Mouse (Mus musculus): ENCODE measurements at regions not wholly inside any gene's neighbourhood (a gene's known extent, or its start where the extent isn't known, plus 50 kb on each side); places are given as distances from the start of the nearest gene placed in this dataset.

DNA sequence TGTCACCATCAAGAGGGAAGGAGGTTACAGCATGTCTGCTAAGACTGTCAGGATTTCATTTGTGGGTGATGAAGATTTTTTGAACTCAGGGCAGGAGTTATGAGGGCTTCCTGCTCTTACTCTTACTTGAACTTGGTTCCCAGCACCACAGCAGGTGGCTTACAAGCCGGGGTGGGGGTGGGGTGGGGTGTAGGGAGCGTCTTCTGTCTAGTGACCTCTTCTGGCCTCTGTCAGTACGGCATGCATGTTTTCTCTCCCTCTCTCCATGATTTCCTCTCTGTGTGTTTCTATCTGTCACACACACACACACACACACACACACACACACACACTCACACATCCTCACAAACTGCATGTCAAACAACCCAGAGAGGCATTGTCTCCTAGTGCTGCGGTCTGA lies 64.5 kb upstream of the Pias1 start:
- no peak overlapping the region for H3K4me3 ChIP-seq (ENCODE audit: low read depth, low read length)
- H3K4me2 ChIP-seq (ENCODE audit: low read depth, severe bottlenecking), result no peak overlapping the region
- ATAC-seq (ENCODE audit: insufficient number of reproducible peaks, low FRiP score, low TSS enrichment, low read depth) (no peak), DNase-seq (ENCODE audit: low spot score) (no peak)
- no peaks in the 10 kb centered on the region for H3K4me1 ChIP-seq (ENCODE audit: control insufficient read depth, insufficient read depth, low read length)
- H3K9me3 ChIP-seq (ENCODE audit: control insufficient read depth, low read length), result no peaks in the 10 kb centered on the region
- H3K27ac ChIP-seq (replicated peaks; ENCODE audit: low read depth, low read length), result no peak overlapping the region
- H3K27me3 ChIP-seq (ENCODE audit: control insufficient read depth, insufficient read depth, low read length), result no peaks in the 10 kb centered on the region
- no peaks in the 10 kb centered on the region for H3K36me3 ChIP-seq (ENCODE audit: control insufficient read depth, insufficient read depth, low read length)
- H3K9ac ChIP-seq (ENCODE audit: low read length), result no peak overlapping the region
- WGBS, result 66% methylated on average over 4 of the region's 4 CpGs

DNA sequence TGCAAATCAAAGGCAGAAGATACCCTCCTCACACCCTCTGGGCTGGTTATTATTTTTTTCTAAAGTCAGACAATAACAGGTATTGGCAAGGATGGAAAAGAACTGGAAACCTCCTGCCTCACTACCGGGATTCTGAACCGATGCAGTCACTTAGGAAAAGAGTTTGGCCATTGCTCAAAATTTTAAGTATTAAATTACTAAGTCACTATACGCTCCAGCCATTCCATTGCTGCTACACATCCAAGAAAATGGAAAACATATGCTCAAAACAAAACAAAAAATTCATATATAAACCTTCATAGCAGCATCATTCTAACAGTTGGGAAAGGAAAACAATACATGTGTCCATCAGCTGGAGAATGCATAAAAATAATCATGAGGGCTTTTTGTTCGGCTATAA lies 63.9 kb upstream of the Pias1 start:
- H3K4me2 ChIP-seq (ENCODE audit: low read depth, severe bottlenecking), result no peak overlapping the region

DNA sequence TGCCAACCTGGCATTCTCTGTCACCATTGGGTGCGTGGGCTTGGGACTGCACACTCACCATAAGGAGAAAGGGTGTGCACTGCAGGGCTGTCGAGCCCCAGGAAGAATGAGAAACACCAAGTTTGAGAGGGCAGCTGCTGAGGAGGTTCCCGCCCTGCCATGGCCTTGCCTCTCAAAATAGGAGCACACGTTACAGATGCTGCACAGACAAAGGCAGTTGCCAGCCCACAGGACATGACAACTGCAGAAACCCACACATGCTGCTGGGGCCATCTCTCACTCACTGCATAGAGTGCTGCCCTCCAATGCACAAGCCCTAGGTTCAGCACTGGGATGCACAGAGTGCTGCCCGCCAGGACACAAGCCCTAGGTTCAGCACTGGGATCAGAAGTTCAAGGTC lies 61.6 kb upstream of the Pias1 start:
- Histone ChIP-seq H3K36me3 (ENCODE audit: control insufficient read depth, insufficient read depth, low read length) (no peaks in the 10 kb centered on the region), H3K27ac (replicated peaks; ENCODE audit: low read depth, low read length) (no peak overlapping the region), H3K4me3 (ENCODE audit: low read depth, low read length) (no peak overlapping the region), H3K9ac (ENCODE audit: low read length) (no peak overlapping the region), H3K4me1 (ENCODE audit: control insufficient read depth, insufficient read depth, low read length) (no peaks in the 10 kb centered on the region), H3K27me3 (ENCODE audit: control insufficient read depth, insufficient read depth, low read length) (no peaks in the 10 kb centered on the region), H3K4me2 (ENCODE audit: low read depth, severe bottlenecking) (no peak overlapping the region), H3K9me3 (ENCODE audit: control insufficient read depth, low read length) (no peaks in the 10 kb centered on the region)
- DNase-seq (ENCODE audit: low spot score), result no peak
- WGBS, result 95% methylated on average over 5 of the region's 5 CpGs
- no peak for ATAC-seq (ENCODE audit: insufficient number of reproducible peaks, low FRiP score, low TSS enrichment, low read depth)

More for the DNA sequence above, 63.9 kb upstream of the Pias1 start:
- Histone ChIP-seq H3K27me3 (ENCODE audit: control insufficient read depth, insufficient read depth, low read length) (no peaks in the 10 kb centered on the region), H3K9me3 (ENCODE audit: control insufficient read depth, low read length) (no peaks in the 10 kb centered on the region), H3K4me1 (ENCODE audit: control insufficient read depth, insufficient read depth, low read length) (no peaks in the 10 kb centered on the region), H3K9ac (ENCODE audit: low read length) (no peak overlapping the region), H3K36me3 (ENCODE audit: control insufficient read depth, insufficient read depth, low read length) (no peaks in the 10 kb centered on the region), H3K4me3 (ENCODE audit: low read depth, low read length) (no peak overlapping the region), H3K27ac (replicated peaks; ENCODE audit: low read depth, low read length) (no peak overlapping the region)
- ATAC-seq (ENCODE audit: insufficient number of reproducible peaks, low FRiP score, low TSS enrichment, low read depth) (no peak), DNase-seq (ENCODE audit: low spot score) (no peak)
- WGBS, result 80% methylated on average over 4 of the region's 4 CpGs

DNA sequence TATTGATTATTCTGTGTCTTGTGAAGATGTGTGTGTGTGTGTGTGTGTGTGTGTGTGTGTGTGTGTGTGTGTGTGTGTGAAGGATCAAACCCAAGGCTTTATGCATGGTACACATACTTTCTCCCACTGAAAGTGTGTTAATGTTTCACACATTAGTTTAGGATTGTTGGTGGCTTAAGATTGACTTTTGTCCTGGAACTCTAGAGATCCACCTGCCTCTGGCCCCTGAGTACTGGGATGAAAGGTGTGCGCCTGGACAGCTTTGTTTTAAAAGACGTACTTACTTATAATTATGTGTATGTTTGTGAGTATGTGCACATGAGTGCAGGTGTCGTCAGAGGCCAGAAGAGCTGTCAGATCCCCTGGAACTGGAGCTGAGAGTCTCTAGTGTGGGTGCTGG lies 59.3 kb upstream of the Pias1 start:
- Histone ChIP-seq H3K4me1 (ENCODE audit: control insufficient read depth, insufficient read depth, low read length) (no peaks in the 10 kb centered on the region), H3K9ac (ENCODE audit: low read length) (no peak overlapping the region), H3K4me2 (ENCODE audit: low read depth, severe bottlenecking) (no peak overlapping the region), H3K36me3 (ENCODE audit: control insufficient read depth, insufficient read depth, low read length) (no peaks in the 10 kb centered on the region), H3K4me3 (ENCODE audit: low read depth, low read length) (no peak overlapping the region), H3K27ac (replicated peaks; ENCODE audit: low read depth, low read length) (no peak overlapping the region), H3K9me3 (ENCODE audit: control insufficient read depth, low read length) (no peaks in the 10 kb centered on the region), H3K27me3 (ENCODE audit: control insufficient read depth, insufficient read depth, low read length) (no peaks in the 10 kb centered on the region)
- no peak for DNase-seq (ENCODE audit: low spot score)
- WGBS, result 77% methylated on average over 3 of the region's 3 CpGs
- ATAC-seq (ENCODE audit: insufficient number of reproducible peaks, low FRiP score, low TSS enrichment, low read depth), result no peak

DNA sequence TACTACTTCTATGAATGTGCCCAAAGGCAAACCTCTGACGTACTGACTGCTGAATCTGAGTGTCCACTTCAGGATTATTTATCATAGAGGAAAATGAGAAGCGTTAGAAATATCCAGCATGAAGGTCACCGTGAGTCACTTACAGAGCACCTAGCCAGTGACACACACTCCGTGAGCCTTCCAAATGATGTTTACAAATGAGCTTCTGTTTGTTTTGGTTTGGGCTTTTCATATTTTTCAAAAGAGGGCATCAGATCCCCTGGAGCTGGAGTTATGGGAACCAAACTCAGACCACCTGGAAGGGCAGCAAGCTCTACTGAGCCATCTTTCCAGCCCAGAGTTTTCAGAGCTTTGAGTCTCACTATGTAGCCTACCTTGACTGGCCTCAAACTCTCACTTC lies 57.8 kb upstream of the Pias1 start:
- no peaks in the 10 kb centered on the region for H3K36me3 ChIP-seq (ENCODE audit: control insufficient read depth, insufficient read depth, low read length)
- no peaks in the 10 kb centered on the region for H3K27me3 ChIP-seq (ENCODE audit: control insufficient read depth, insufficient read depth, low read length)
- DNase-seq (ENCODE audit: low spot score), result no peak
- no peaks in the 10 kb centered on the region for H3K9me3 ChIP-seq (ENCODE audit: control insufficient read depth, low read length)
- no peak overlapping the region for H3K27ac ChIP-seq (replicated peaks; ENCODE audit: low read depth, low read length)
- WGBS, result 89% methylated on average over 4 of the region's 4 CpGs
- ATAC-seq (ENCODE audit: insufficient number of reproducible peaks, low FRiP score, low TSS enrichment, low read depth), result no peak
- H3K4me3 ChIP-seq (ENCODE audit: low read depth, low read length), result no peak overlapping the region
- no peak overlapping the region for H3K4me2 ChIP-seq (ENCODE audit: low read depth, severe bottlenecking)
- no peaks in the 10 kb centered on the region for H3K4me1 ChIP-seq (ENCODE audit: control insufficient read depth, insufficient read depth, low read length)
- H3K9ac ChIP-seq (ENCODE audit: low read length), result no peak overlapping the region

DNA sequence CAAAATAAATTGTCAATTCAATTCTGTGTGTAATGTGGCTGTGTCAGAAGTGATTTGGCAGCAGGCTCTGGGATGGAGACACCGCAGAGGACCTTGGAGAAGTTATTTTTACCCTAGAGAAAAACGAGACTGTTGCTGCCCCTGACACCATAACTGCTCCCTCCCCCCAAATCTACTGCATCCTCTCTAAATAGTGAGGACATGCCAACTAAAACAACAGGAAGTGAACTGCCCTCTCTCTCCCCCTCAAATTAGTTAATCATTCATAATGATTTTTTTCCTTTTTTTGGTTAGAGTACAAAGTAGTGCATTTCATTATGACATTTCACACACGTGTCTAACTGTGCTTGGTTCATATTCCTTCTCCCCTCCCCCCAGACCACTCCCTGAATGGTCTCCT lies 55.6 kb upstream of the Pias1 start:
- ATAC-seq (ENCODE audit: insufficient number of reproducible peaks, low FRiP score, low TSS enrichment, low read depth), result no peak
- WGBS, result 58% methylated on average over 3 of the region's 3 CpGs
- H3K4me2 ChIP-seq (ENCODE audit: low read depth, severe bottlenecking), result no peak overlapping the region
- H3K27ac ChIP-seq (replicated peaks; ENCODE audit: low read depth, low read length), result no peak overlapping the region
- no peaks in the 10 kb centered on the region for H3K36me3 ChIP-seq (ENCODE audit: control insufficient read depth, insufficient read depth, low read length)
- DNase-seq (ENCODE audit: low spot score), result no peak
- no peak overlapping the region for H3K4me3 ChIP-seq (ENCODE audit: low read depth, low read length)
- H3K9me3 ChIP-seq (ENCODE audit: control insufficient read depth, low read length), result no peaks in the 10 kb centered on the region
- H3K4me1 ChIP-seq (ENCODE audit: control insufficient read depth, insufficient read depth, low read length), result no peaks in the 10 kb centered on the region
- no peaks in the 10 kb centered on the region for H3K27me3 ChIP-seq (ENCODE audit: control insufficient read depth, insufficient read depth, low read length)
- H3K9ac ChIP-seq (ENCODE audit: low read length), result no peak overlapping the region

- Histone ChIP-seq H3K36me3 (ENCODE audit: control insufficient read depth, insufficient read depth, low read length) (no peaks in the 10 kb centered on the region), H3K9me3 (ENCODE audit: control insufficient read depth, low read length) (no peaks in the 10 kb centered on the region), H3K4me3 (ENCODE audit: low read depth, low read length) (no peak overlapping the region), H3K27ac (replicated peaks; ENCODE audit: low read depth, low read length) (no peak overlapping the region), H3K4me2 (ENCODE audit: low read depth, severe bottlenecking) (no peak overlapping the region), H3K4me1 (ENCODE audit: control insufficient read depth, insufficient read depth, low read length) (no peaks in the 10 kb centered on the region), H3K9ac (ENCODE audit: low read length) (no peak overlapping the region), H3K27me3 (ENCODE audit: control insufficient read depth, insufficient read depth, low read length) (no peaks in the 10 kb centered on the region)
- ATAC-seq (ENCODE audit: insufficient number of reproducible peaks, low FRiP score, low TSS enrichment, low read depth) (no peak), DNase-seq (ENCODE audit: low spot score) (no peak)
- 88% methylated on average over 6 of the region's 6 CpGs for WGBS
These were observed 50.3 kb upstream of the Pias1 start for GRCm38 (mm10) chr9:63038031-63038430.
